ENCODE assay signal across 8 mouse cellular contexts in genomic region chr6:54429447-54430194, GRCm38 (mm10). TPM values are rescaled to one million over a fixed set of nuclear protein-coding genes. Genes with fewer than 3 reads are reported as not detected.
DNase-seq lines count a peak whose midpoint lies in the region; ATAC-seq and TF ChIP-seq lines count a peak whose summit lies in the region.

Gene Wipf3 (plus strand): TSS chr6:54429603.

- H3K27ac ChIP-seq in cerebellum, adult 2 months (ENCODE audit: insufficient read depth, low read length): peak within 1 kb of the TSS; percentile 74
- H3K27ac ChIP-seq in hindbrain, embryonic 13.5 days: peak within 1 kb of the TSS; percentile 71

- H3K4me2 ChIP-seq in hindbrain, embryonic 13.5 days: peak within 1 kb of the TSS; percentile 92

- H3K9ac ChIP-seq in hindbrain, embryonic 13.5 days: peak within 1 kb of the TSS; percentile 83

- H3K4me3 ChIP-seq in cerebellum, adult 2 months (replicated peaks; ENCODE audit: insufficient read depth, low read depth, low read length): peak within 1 kb of the TSS; percentile 75
- H3K4me3 ChIP-seq in hindbrain, embryonic 13.5 days: peak within 1 kb of the TSS; percentile 66

- peak; percentile 4 for DNase-seq in T-cell, adult 2 months (ENCODE audit: low spot score)
- peak; percentile 82 to 83 for DNase-seq in cerebellum, adult 2 months
- DNase-seq in gastrocnemius, adult 18-20 months (ENCODE audit: low spot score): peak; percentile 64
- DNase-seq in layer of hippocampus, postnatal 25 days (ENCODE audit: extremely low spot score in 1 of 2, low spot score in 1 of 2): peak; percentile 41 to 44
- peak; percentile 68 for DNase-seq in lung, postnatal 25 days (ENCODE audit: low spot score)
- DNase-seq in right cerebral cortex, postnatal 14 days: peak; percentile 45
- no peak for DNase-seq in spleen, adult 18-20 months

- no peaks in the 10 kb centered on the region for H3K9me3 ChIP-seq in hindbrain, embryonic 13.5 days

- TF ChIP-seq CTCF in cerebellum, adult 2 months (IDR thresholded peaks at IDR 0.05; ENCODE audit: borderline replicate concordance, insufficient read depth, low read depth, low read length): no peak

- no peaks in the 10 kb centered on the region for H3K27me3 ChIP-seq in cerebellum, adult 2 months (ENCODE audit: control insufficient read depth, insufficient read depth, low read length)
- peaks cover 36% of the 10 kb centered on the region for H3K27me3 ChIP-seq in hindbrain, embryonic 13.5 days

- under 1% methylated on average over 71 of the region's 71 CpGs for WGBS in cerebellum, adult 2 months
- WGBS in hindbrain, embryonic 13.5 days: under 1% methylated on average over 62 of the region's 71 CpGs

- ATAC-seq in hindbrain, embryonic 13.5 days (ENCODE audit: low FRiP score): peak; percentile 87

- peak; percentile 81 for TF ChIP-seq POLR2A in cerebellum, adult 2 months (IDR thresholded peaks at IDR 0.05; ENCODE audit: borderline replicate concordance, insufficient read depth, low read length)

- no peaks in the 10 kb centered on the region for H3K36me3 ChIP-seq in hindbrain, embryonic 13.5 days

- peaks cover 23% of the 10 kb centered on the region for H3K4me1 ChIP-seq in cerebellum, adult 2 months (ENCODE audit: control insufficient read depth, insufficient read depth, low read length)
- H3K4me1 ChIP-seq in hindbrain, embryonic 13.5 days (replicated peaks): peaks cover 50% of the 10 kb centered on the region

RNA-seq across cellular contexts. Expression of gene Wipf3, which starts in this region (rescaled TPM):
- 19.7 and 21.6 TPM in 2 replicates for polyA plus RNA-seq in cerebellum, adult 2 months (2012; rRNA removed)
- total RNA-seq in gastrocnemius, adult 18-20 months (2021): 10 to 100 TPM; 12.5 to 13.7 TPM
- 3.2 and 3.5 TPM in 2 replicates for polyA plus RNA-seq in hindbrain, embryonic 13.5 days (2015; fragmentation: Nextera tagmentation; extraction: Ambion mirVana)
- 100 to 1,000 TPM; 315 to 407 TPM for total RNA-seq in layer of hippocampus, postnatal 25 days (2021)

Comparison
In these comparisons a context has a peak if more than half of its experiments do, and no peak if none do; other contexts are left out.
1. RNA of gene Wipf3 (total RNA-seq): 315 to 407 TPM in layer of hippocampus, postnatal 25 days; 12.5 to 13.7 TPM in gastrocnemius, adult 18-20 months; every median in the first group is over 10 times any median in the second.
2. DNase-seq: peak in T-cell, adult 2 months (single experiment), cerebellum, adult 2 months (2 of 2), gastrocnemius, adult 18-20 months (single experiment), layer of hippocampus, postnatal 25 days (2 of 2), lung, postnatal 25 days (single experiment) and right cerebral cortex, postnatal 14 days (single experiment); none in spleen, adult 18-20 months (0 of 2).